Mouse (Mus musculus) liver, postnatal 0 days (tissue): ENCODE measurements around the gene Hoxd4. TPM values are rescaled to one million over a fixed set of nuclear protein-coding genes. Genes with fewer than 3 reads are reported as not detected.

Source experiments
- ATAC-seq: fragments of 200-750 bp; cut with Nextera tagmentation; 2 replicates; pipeline ENCODE4 v1.8.0; 2017; ENCODE audit warnings: mild to moderate bottlenecking, moderate library complexity
- DNase-seq: peaks from one replicate; pipeline ENCODE4 v3.0.0-alpha.2; 2016
- H3K27ac ChIP-seq: fragments of 300-500 bp; sonication (generic); 2 replicates; pipeline ENCODE4 v1.5.1; 2014; ENCODE audit warnings: antibody characterized with exemption, moderate library complexity, mild to moderate bottlenecking, low read depth
- H3K27me3 ChIP-seq: fragments of 300-500 bp; sonication (generic); 2 replicates; pipeline ENCODE4 v1.6.1; 2014; ENCODE audit warnings: low read length, control low read depth, mixed read lengths; ENCODE audit not compliant: insufficient read depth
- H3K36me3 ChIP-seq: fragments of 300-500 bp; sonication (generic); replicated peaks from 2 replicates; pipeline ENCODE4 v1.6.1; 2014; ENCODE audit warnings: mild to moderate bottlenecking, control low read depth, low read length, moderate library complexity, mixed read lengths; ENCODE audit not compliant: insufficient read depth
- H3K4me1 ChIP-seq: fragments of 300-500 bp; sonication (generic); 2 replicates; pipeline ENCODE4 v1.6.1; 2014; ENCODE audit warnings: antibody characterized with exemption, mild to moderate bottlenecking, control low read depth; ENCODE audit not compliant: insufficient read depth
- H3K4me2 ChIP-seq: fragments of 300-500 bp; sonication (generic); 2 replicates; pipeline ENCODE4 v1.6.1; 2014; ENCODE audit warnings: low read depth, mild to moderate bottlenecking, low read length, moderate library complexity, mixed read lengths
- H3K4me3 ChIP-seq: fragments of 300-500 bp; sonication (generic); 2 replicates; pipeline ENCODE4 v1.5.1; 2014; ENCODE audit warnings: low read depth, low read length
- H3K9ac ChIP-seq: fragments of 300-500 bp; sonication (generic); replicated peaks from 2 replicates; pipeline ENCODE4 v1.6.1; 2014; ENCODE audit warnings: mild to moderate bottlenecking, moderate library complexity
- H3K9me3 ChIP-seq: fragments of 300-500 bp; sonication (generic); 2 replicates; pipeline ENCODE4 v1.6.1; 2016; ENCODE audit warnings: mild to moderate bottlenecking, control low read depth, low read length, mixed read lengths
- CTCF ChIP-seq: sonication (generic); IDR thresholded peaks from 2 replicates; pipeline ENCODE4 v1.5.1; 2016; ENCODE audit warnings: antibody characterized with exemption, low read depth
- EP300 ChIP-seq: IDR thresholded peaks from 2 replicates; pipeline ENCODE4 v1.6.1; 2016; ENCODE audit warnings: antibody characterized with exemption, low read depth, mild to moderate bottlenecking
- WGBS: fragments of 180-500 bp; shearing (Covaris S2); extraction: QIAGEN DNeasy Blood & Tissue Kit; methylation state at CpG from one replicate; pipeline ENCODE4 v1.1.7; 2014; ENCODE audit not compliant: insufficient replicate concordance; 5-methylcytosine and 5-hydroxymethylcytosine counted together
- polyA plus RNA-seq: library from polyadenylated mRNA; unstranded; fragments of >200 nt; fragmentation: Nextera tagmentation; extraction: Ambion mirVana; gene quantifications from 2 replicates; pipeline ENCODE4 v1.2.1, GENCODE M21; 2015

Gene Hoxd4
- polyA plus RNA-seq, 1 experiment from 2014 or later, result not detected

DNA sequence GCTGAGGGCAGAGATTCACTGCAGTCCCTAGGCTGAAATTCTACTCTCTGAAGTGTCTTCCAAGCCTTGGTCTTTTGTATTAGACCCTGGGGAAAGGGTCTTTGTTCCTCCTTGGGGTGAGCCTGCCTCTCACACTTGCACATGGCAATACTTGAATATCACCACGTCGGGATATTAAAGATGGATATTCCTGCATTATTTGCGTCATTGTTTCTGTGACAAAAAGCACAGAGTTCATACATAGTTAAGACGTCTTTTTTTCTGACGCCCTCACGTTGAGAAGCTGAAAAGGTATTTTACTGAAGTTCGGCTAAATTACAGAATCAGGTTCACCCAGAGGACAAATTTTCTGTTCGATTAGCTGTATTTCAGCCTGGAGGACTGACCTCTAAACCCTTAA is 18.6 kb downstream of the Hoxd4 start:
- Histone ChIP-seq H3K9me3 (no peaks in the 10 kb centered on the region), H3K9ac (no peak overlapping the region), H3K36me3 (no peaks in the 10 kb centered on the region), H3K27me3 (peaks cover 95% of the 10 kb centered on the region), H3K4me3 (no peak overlapping the region), H3K4me2 (no peak overlapping the region), H3K27ac (no peak overlapping the region), H3K4me1 (no peaks in the 10 kb centered on the region; the same call in 1 of the 2 replicates)
- WGBS, result 34% methylated on average over 8 of the region's 8 CpGs
- TF ChIP-seq EP300, result no peak
- no peak for DNase-seq
- no peak for ATAC-seq

DNA sequence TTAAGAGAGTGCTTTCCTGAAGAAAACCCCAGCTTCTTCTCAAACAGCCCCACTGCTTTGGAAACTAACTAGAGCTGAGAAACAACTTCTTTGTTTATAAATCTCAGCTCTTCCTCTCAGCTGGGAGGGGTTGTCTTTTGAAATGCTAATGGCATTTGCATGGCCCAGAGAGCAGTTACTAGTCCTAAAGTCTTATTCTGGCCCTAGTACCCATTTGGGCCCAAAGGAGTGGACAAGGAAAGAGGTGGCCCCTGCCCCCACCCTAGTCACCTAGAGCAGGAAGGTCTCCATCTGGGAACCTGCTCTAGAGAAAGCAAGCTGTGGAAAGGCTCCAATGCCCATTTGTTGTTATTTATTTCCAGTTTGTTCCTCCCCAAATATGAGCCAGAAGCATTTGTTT is 19.3 kb downstream of the Hoxd4 start:
- no peak for DNase-seq
- no peak overlapping the region for H3K9ac ChIP-seq
- no peak for ATAC-seq
- H3K9me3 ChIP-seq, result no peaks in the 10 kb centered on the region
- H3K27me3 ChIP-seq, result peaks cover 96% of the 10 kb centered on the region
- H3K4me1 ChIP-seq, result no peaks in the 10 kb centered on the region; the same call in 1 of the 2 replicates
- no peaks in the 10 kb centered on the region for H3K36me3 ChIP-seq
- TF ChIP-seq EP300 (no peak), CTCF (no peak)
- H3K27ac ChIP-seq, result no peak overlapping the region
- H3K4me2 ChIP-seq, result no peak overlapping the region
- H3K4me3 ChIP-seq, result no peak overlapping the region

DNA sequence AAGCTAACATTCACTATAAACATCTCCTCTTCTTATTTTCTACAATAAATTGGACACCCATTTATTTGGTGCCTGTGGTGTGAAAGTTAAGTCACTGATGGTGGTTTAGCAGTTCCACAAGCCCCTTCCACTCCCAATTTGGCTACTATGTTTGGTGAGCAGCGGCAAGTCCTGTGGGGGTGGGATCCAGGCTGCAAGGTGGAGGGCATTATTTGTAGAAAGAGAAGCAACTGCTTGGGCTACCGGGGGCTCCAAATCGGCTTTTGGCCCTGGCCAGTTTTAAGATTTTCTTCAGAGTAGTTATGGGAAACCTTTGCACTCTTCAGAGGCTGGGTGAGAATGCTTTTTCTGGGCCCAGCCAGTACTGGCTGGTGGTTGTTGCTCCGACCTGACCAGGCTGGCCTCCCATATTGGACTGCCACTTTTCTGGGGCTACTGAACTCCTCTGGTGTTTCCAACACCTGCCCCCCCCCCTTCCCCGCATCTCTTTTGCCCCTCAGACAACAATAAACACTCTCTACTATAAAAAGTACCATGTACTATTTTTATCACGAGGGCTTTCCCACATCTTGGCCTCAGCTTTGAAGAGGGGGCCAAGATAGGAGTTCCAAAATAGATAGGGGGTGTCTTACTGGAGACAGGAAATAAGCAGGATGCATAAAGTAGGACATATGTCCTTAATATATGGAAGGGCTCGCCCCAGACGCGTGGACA is 20.2 kb downstream of the Hoxd4 start:
- 23% methylated on average over 9 of the region's 9 CpGs for WGBS
- H3K9me3 ChIP-seq, result no peaks in the 10 kb centered on the region
- TF ChIP-seq CTCF (no peak), EP300 (no peak)
- DNase-seq, result no peak
- H3K4me2 ChIP-seq, result no peak overlapping the region
- no peaks in the 10 kb centered on the region for H3K36me3 ChIP-seq
- no peak overlapping the region for H3K27ac ChIP-seq
- no peaks in the 10 kb centered on the region; the same call in 1 of the 2 replicates for H3K4me1 ChIP-seq
- H3K9ac ChIP-seq, result no peak overlapping the region
- H3K27me3 ChIP-seq, result peaks cover 96% of the 10 kb centered on the region
- ATAC-seq, result no peak
- H3K4me3 ChIP-seq, result no peak overlapping the region

DNA sequence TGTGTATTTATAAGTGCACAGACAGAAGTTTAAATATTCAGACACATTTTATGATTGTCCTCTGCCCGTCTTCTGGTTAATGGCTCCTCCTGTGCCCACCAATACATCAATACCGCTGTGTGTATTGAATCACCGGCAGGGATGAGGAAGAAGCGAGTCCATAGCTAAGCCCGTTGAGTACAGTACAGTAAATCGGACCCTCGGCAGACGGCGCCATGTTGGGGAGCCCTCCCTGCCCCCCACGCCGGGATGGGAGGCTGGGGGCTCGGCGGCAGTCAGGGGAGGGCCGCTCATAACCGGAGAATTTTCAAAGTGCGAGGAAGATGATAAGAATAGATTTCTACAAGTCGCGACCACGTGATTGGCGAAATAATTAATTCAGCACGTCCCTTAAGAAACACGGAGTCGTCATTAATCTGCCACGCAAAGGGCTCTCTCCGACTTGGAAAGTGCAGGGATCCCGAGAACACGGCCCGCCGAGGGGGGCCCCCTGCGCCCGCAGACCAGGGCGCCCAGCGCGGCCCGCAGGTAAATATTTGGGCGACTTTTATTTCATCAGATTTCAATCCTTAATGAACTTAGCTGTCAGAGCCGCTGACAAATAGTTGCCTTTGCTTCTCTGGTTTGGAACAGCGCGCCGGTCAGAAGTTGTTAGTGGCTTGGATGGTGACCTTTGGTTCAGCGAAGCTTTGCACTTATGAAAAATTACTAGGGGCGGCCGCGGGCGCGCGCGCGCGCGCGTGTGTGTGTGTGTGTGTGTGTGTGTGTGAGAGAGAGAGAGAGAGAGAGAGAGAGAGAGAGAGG is 21.0 kb downstream of the Hoxd4 start:
- Histone ChIP-seq H3K9me3 (no peaks in the 10 kb centered on the region), H3K9ac (no peak overlapping the region), H3K36me3 (no peaks in the 10 kb centered on the region), H3K27ac (no peak overlapping the region), H3K4me2 (no peak overlapping the region), H3K27me3 (peaks cover 96% of the 10 kb centered on the region), H3K4me1 (no peaks in the 10 kb centered on the region; the same call in 1 of the 2 replicates), H3K4me3 (no peak overlapping the region)
- TF ChIP-seq CTCF (no peak), EP300 (no peak)
- ATAC-seq, result no peak
- 2% methylated on average over 52 of the region's 52 CpGs for WGBS
- no peak for DNase-seq

DNA sequence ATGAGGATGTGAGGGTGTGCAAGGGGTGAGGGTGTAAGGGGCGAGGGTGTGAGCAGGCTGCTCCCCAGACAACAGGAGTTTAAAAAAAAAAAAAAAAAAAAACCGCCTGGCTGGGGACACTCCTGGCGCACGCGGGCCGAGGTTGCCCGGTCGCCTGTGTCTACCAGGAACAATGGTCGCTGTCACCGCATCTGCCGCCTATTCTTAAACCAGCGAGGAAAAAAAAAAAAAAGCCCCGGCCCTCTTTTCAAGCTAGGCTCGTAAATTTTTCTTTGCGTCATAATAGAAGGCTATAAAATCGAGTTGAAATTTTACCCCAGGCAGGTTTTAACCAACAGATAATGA is 21.6 kb downstream of the Hoxd4 start:
- H3K27ac ChIP-seq, result no peak overlapping the region
- H3K27me3 ChIP-seq, result peaks cover 96% of the 10 kb centered on the region
- H3K9me3 ChIP-seq, result no peaks in the 10 kb centered on the region
- no peak overlapping the region for H3K9ac ChIP-seq
- no peaks in the 10 kb centered on the region; the same call in 1 of the 2 replicates for H3K4me1 ChIP-seq
- DNase-seq (no peak), ATAC-seq (no peak)
- no peak overlapping the region for H3K4me3 ChIP-seq
- 4% methylated on average over 16 of the region's 16 CpGs for WGBS
- no peaks in the 10 kb centered on the region for H3K36me3 ChIP-seq
- no peak overlapping the region for H3K4me2 ChIP-seq
- TF ChIP-seq CTCF (no peak), EP300 (no peak)

DNA sequence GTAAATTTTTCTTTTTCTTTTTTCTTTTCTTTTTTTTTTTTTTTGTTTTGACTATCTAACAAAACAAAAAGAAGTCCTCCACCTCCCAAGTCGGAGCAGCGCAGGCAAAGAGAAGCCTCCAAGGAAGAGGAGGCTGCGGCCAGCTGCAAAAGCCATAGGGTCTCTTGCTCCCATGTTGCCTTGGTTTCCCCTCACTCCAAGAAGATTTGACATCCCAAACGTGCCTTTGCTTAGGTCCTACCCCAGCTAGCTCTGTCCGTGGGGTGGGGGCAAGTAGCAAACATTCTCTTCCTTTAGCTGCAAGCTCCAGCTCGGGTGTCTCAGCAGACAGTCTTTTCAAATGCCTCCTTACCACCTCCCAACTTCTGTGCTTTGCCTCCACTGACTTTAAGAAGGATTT is 22.0 kb downstream of the Hoxd4 start:
- H3K9ac ChIP-seq, result no peak overlapping the region
- H3K4me1 ChIP-seq, result no peaks in the 10 kb centered on the region; the same call in 1 of the 2 replicates
- DNase-seq (no peak), ATAC-seq (no peak)
- H3K36me3 ChIP-seq, result no peaks in the 10 kb centered on the region
- WGBS, result 5% methylated on average over 6 of the region's 6 CpGs
- no peak for TF ChIP-seq CTCF
- TF ChIP-seq EP300, result no peak
- no peak overlapping the region for H3K27ac ChIP-seq
- H3K4me2 ChIP-seq, result no peak overlapping the region
- no peak overlapping the region for H3K4me3 ChIP-seq
- peaks cover 96% of the 10 kb centered on the region for H3K27me3 ChIP-seq
- H3K9me3 ChIP-seq, result no peaks in the 10 kb centered on the region
